Mouse (Mus musculus) forebrain, postnatal 0 days (tissue): ENCODE data around the gene Timeless. TPM values are rescaled to one million over a fixed set of nuclear protein-coding genes. Genes with fewer than 3 reads are reported as not detected.

Source experiments
- ATAC-seq: fragments of 200-750 bp; cut with Nextera tagmentation; 2 replicates; pipeline ENCODE4 v1.8.0; 2017; ENCODE audit warnings: mild to moderate bottlenecking, moderate library complexity
- DNase-seq: peaks from one replicate; pipeline ENCODE4 v3.0.0-alpha.2; 2015
- H3K27ac ChIP-seq: fragments of 300-500 bp; sonication (generic); 2 replicates; pipeline ENCODE4 v1.5.1; 2014; ENCODE audit warnings: low read depth, mild to moderate bottlenecking, antibody characterized with exemption, low read length, moderate library complexity, mixed read lengths
- H3K27me3 ChIP-seq: fragments of 300-500 bp; sonication (generic); 2 replicates; pipeline ENCODE4 v1.6.1; 2014; ENCODE audit warnings: mild to moderate bottlenecking, low read length, mixed read lengths; ENCODE audit not compliant: insufficient read depth
- H3K36me3 ChIP-seq: fragments of 300-500 bp; sonication (generic); 2 replicates; pipeline ENCODE4 v1.6.1; 2014; ENCODE audit warnings: mild to moderate bottlenecking, moderate library complexity; ENCODE audit not compliant: insufficient read depth
- H3K4me1 ChIP-seq: fragments of 300-500 bp; sonication (generic); 2 replicates; pipeline ENCODE4 v1.6.1; 2014; ENCODE audit warnings: antibody characterized with exemption; ENCODE audit not compliant: insufficient read depth
- H3K4me2 ChIP-seq: fragments of 300-500 bp; sonication (generic); 2 replicates; pipeline ENCODE4 v1.6.1; 2014; ENCODE audit warnings: low read depth, mild to moderate bottlenecking, moderate library complexity
- H3K4me3 ChIP-seq: fragments of 300-500 bp; sonication (generic); 2 replicates; pipeline ENCODE4 v1.5.1; 2014; ENCODE audit warnings: low read depth, low read length, mixed read lengths
- H3K9ac ChIP-seq: fragments of 300-500 bp; sonication (generic); 2 replicates; pipeline ENCODE4 v1.6.1; 2014; ENCODE audit warnings: mild to moderate bottlenecking
- H3K9me3 ChIP-seq: fragments of 300-500 bp; sonication (generic); 2 replicates; pipeline ENCODE4 v1.6.1; 2016; ENCODE audit warnings: low read length
- CTCF ChIP-seq: sonication (generic); IDR thresholded peaks from 2 replicates; pipeline ENCODE4 v1.5.1; 2016; ENCODE audit warnings: antibody characterized with exemption, control low read depth, low read depth
- WGBS: fragments of 180-500 bp; shearing (Covaris S2); extraction: QIAGEN DNeasy Blood & Tissue Kit; methylation state at CpG from one replicate; pipeline ENCODE4 v1.1.7; 2014; 5-methylcytosine and 5-hydroxymethylcytosine counted together
- polyA plus RNA-seq: library from polyadenylated mRNA; unstranded; fragments of >200 nt; fragmentation: Nextera tagmentation; extraction: Ambion mirVana; gene quantifications from 2 replicates; pipeline ENCODE4 v1.2.1, GENCODE M21; 2015
- total RNA-seq: library from RNA; depleted of rRNA; stranded (reverse); fragments of >200 nt; gene quantifications from 2 replicates; pipeline ENCODE4 v1.2.3, GENCODE M21; 2014

The Timeless gene
- total and polyA plus RNA-seq, 2 experiments from 2014 or later = 9.3 to 9.9 TPM

GRCm38 (mm10) chr10:128231146-128231545 lies 719 bp upstream of the Timeless start:
- Histone ChIP-seq H3K9ac (no peak overlapping the region), H3K27ac (no peak overlapping the region), H3K4me3 (peak overlapping the region; percentile 74), H3K4me2 (peak overlapping the region; percentile 67), H3K9me3 (no peaks in the 10 kb centered on the region), H3K36me3 (no peaks in the 10 kb centered on the region), H3K27me3 (no peaks in the 10 kb centered on the region), H3K4me1 (no peaks in the 10 kb centered on the region)
- ATAC-seq = no peak
- TF ChIP-seq CTCF = no peak
- WGBS = 17% methylated on average over 5 of the region's 5 CpGs
- DNase-seq = no peak

DNA sequence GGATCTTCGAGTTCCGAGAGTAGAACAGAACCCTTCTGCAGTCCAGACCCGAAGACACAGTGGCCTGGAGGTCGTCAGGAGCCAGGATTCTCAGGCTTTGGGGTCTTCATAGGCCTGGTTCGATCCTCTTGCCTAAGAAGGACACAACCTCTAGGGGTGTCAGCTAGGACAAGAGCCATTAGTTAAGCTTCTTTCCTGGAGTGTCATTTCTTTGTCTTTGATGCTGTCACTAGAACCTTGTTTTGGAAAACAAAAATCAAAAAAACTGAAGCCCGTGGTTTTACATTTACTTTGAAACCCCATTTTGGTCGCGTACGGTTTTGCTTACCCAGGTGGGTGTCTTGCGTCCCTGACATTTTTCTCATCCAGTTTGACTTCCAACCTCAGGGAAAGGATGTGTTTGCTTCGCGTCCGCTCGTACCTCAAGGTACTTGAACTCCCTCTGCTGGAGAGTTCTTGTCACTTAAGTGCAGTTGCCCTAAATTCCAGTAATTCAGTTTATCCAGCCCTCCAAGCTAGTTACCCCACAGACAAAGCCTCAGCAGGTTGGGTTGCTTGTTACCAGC lies 638 bp downstream of the Timeless start:
- no peaks in the 10 kb centered on the region for H3K27me3 ChIP-seq
- TF ChIP-seq CTCF = peak; percentile 84
- peak overlapping the region; percentile 74 for H3K4me3 ChIP-seq
- WGBS = 0% methylated on average over 14 of the region's 14 CpGs
- H3K9me3 ChIP-seq = no peaks in the 10 kb centered on the region
- H3K36me3 ChIP-seq = no peaks in the 10 kb centered on the region
- H3K27ac ChIP-seq = peak overlapping the region; percentile 93
- H3K4me2 ChIP-seq = peak overlapping the region; percentile 67
- no peaks in the 10 kb centered on the region for H3K4me1 ChIP-seq
- DNase-seq (peak; percentile 83), ATAC-seq (peak; percentile 54)
- H3K9ac ChIP-seq = peak overlapping the region; percentile 81

GRCm38 (mm10) chr10:128236321-128236720 lies 4.5 kb downstream of the Timeless start:
- no peak overlapping the region for H3K4me3 ChIP-seq
- H3K9ac ChIP-seq = no peak overlapping the region
- no peak overlapping the region for H3K27ac ChIP-seq
- H3K4me2 ChIP-seq = no peak overlapping the region
- no peaks in the 10 kb centered on the region for H3K36me3 ChIP-seq
- no peak for TF ChIP-seq CTCF
- H3K9me3 ChIP-seq = no peaks in the 10 kb centered on the region
- no peaks in the 10 kb centered on the region for H3K4me1 ChIP-seq
- ATAC-seq (no peak), DNase-seq (no peak)
- WGBS = 44% methylated on average over 4 of the region's 4 CpGs
- no peaks in the 10 kb centered on the region for H3K27me3 ChIP-seq

GRCm38 (mm10) chr10:128237807-128238480 lies 6.1 kb downstream of the Timeless start:
- TF ChIP-seq CTCF = no peak

DNA sequence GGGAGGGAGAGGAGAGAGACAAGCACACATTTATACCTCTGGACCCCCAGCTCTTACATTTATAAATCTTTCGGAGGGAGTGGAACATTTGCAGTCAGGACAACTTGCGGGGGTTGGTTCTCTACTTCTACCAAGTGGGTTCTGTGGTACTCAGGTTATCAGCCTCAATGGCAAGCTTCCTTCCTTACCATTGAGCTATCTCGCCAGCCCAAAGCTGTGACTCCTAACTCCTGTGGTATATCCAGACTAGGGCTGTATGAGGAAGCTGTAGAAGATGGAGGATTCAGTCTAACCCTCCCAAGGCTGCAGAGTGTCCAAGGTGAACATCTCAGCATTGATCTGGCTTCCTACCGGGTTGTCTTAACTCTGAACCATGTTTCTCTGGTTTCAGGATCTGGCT lies 7.3 kb downstream of the Timeless start:
- H3K4me3 ChIP-seq = no peak overlapping the region

More at GRCm38 (mm10) chr10:128237807-128238480, 6.1 kb downstream of the Timeless start:
- no peak overlapping the region for H3K27ac ChIP-seq
- 0 out of 2 replicates have a peak, but pooled peaks cover 3% of the 10 kb centered on the region for H3K36me3 ChIP-seq
- no peak overlapping the region for H3K4me2 ChIP-seq
- no peaks in the 10 kb centered on the region for H3K27me3 ChIP-seq
- no peaks in the 10 kb centered on the region for H3K9me3 ChIP-seq
- ATAC-seq (no peak), DNase-seq (peak; percentile 14)
- WGBS = 61% methylated on average over 15 of the region's 15 CpGs
- no peak overlapping the region for H3K4me3 ChIP-seq
- H3K9ac ChIP-seq = no peak overlapping the region
- H3K4me1 ChIP-seq = no peaks in the 10 kb centered on the region

GRCm38 (mm10) chr10:128240131-128240530 lies 8.3 kb downstream of the Timeless start:
- Histone ChIP-seq H3K4me3 (no peak overlapping the region), H3K4me1 (no peaks in the 10 kb centered on the region), H3K4me2 (no peak overlapping the region), H3K36me3 (0 out of 2 replicates have a peak, but pooled peaks cover 14% of the 10 kb centered on the region), H3K9ac (no peak overlapping the region), H3K27me3 (no peaks in the 10 kb centered on the region), H3K9me3 (no peaks in the 10 kb centered on the region), H3K27ac (no peak overlapping the region)
- ATAC-seq (no peak), DNase-seq (no peak)
- no peak for TF ChIP-seq CTCF
- 94% methylated on average over 18 of the region's 18 CpGs for WGBS

More for the DNA sequence above, 7.3 kb downstream of the Timeless start:
- H3K27ac ChIP-seq = no peak overlapping the region
- no peaks in the 10 kb centered on the region for H3K4me1 ChIP-seq
- no peak for TF ChIP-seq CTCF
- WGBS = 97% methylated on average over 4 of the region's 4 CpGs
- H3K27me3 ChIP-seq = no peaks in the 10 kb centered on the region
- H3K9me3 ChIP-seq = no peaks in the 10 kb centered on the region
- no peak overlapping the region for H3K4me2 ChIP-seq
- no peak for ATAC-seq
- no peak overlapping the region for H3K9ac ChIP-seq
- H3K36me3 ChIP-seq = 0 out of 2 replicates have a peak, but pooled peaks cover 8% of the 10 kb centered on the region
- DNase-seq = no peak

DNA sequence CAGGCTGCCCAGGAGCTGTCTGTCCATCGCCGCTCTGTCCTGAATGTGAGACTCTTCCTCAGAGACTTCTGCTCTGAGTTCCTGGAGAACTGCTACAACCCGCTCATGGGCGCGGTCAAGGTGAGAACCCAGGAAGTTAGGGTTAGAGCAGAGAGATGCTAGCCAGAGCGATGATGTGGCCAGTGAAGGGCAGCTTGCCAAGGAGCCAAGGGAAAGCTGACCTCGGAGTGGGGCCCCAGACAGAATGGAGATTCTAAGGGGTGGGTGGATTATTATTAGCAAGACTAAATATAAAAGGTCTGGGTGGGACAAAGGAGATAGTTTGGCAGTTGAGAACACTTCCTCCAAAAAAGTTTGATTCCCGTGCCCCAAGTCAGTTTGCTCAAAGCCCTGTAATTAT lies 11.4 kb downstream of the Timeless start:
- Histone ChIP-seq H3K4me2 (no peak overlapping the region), H3K9ac (no peak overlapping the region), H3K27me3 (no peaks in the 10 kb centered on the region), H3K27ac (no peak overlapping the region), H3K9me3 (no peaks in the 10 kb centered on the region), H3K4me3 (no peak overlapping the region), H3K36me3 (peaks cover 25% of the 10 kb centered on the region; the same call in 1 of the 2 replicates), H3K4me1 (no peaks in the 10 kb centered on the region)
- TF ChIP-seq CTCF = no peak
- ATAC-seq (no peak), DNase-seq (no peak)
- WGBS = 94% methylated on average over 8 of the region's 8 CpGs
